Mouse (Mus musculus) adrenal gland, postnatal 4 days (tissue): ENCODE measurements around the gene Gtf3a. TPM values are rescaled to one million over a fixed set of nuclear protein-coding genes. Genes with fewer than 3 reads are reported as not detected.
A peak's percentile ranks its signal among the peaks of the same experiment; 100 is the strongest.

Experiments
- DNase-seq, 2 experiments: peaks; one replicate each; pipeline ENCODE4 v3.0.0; 2021 to 2022; ENCODE audit warnings: low spot score in 2 of 2, mixed read lengths in 2 of 2
- total RNA-seq, 2 experiments: library from RNA; stranded (reverse); gene quantifications; 2 replicates each; pipeline ENCODE4 v1.2.3; 2021

Gene Gtf3a
- total RNA-seq, 2 experiments from 2014 or later, result 40.7 to 45.2 TPM

DNA sequence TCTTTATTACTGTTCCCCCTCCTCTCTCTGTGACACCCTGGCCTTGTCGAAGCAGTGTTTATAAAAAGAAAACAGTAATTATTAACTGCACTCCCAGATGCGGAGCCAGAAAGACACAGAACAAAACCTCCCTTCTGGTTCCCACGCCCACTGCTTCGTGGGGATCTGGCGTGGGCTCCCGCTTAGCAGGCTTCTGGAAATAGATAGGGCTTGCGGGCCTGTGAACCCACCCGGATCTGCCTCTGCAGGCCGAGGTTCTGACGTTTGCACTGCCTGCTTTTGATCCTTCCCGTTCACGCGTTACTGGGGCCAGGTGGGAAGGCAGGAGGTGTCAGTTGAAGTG is 26.3 kb downstream of the Gtf3a start:
- DNase-seq, result no peak

DNA sequence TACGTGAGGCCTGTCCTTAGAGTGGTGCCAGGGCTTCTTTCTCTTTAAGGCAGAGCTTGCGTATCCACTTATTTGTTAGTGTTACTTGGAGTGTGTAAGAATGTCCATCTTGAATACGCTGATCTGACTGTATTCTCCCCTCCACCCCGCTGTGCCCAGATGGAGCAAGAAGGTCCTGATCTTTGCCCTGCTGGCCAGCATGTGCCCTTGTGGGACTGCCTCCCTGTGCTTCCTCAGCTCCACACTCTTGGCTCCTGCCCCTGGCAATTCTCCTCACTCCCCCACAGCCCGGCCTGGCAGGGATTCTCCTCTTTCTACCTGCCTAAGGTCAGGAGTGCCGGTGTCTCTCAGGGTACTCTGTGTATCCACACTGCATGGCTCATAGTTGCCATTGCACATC is 32.9 kb downstream of the Gtf3a start:
- DNase-seq, result no peak

DNA sequence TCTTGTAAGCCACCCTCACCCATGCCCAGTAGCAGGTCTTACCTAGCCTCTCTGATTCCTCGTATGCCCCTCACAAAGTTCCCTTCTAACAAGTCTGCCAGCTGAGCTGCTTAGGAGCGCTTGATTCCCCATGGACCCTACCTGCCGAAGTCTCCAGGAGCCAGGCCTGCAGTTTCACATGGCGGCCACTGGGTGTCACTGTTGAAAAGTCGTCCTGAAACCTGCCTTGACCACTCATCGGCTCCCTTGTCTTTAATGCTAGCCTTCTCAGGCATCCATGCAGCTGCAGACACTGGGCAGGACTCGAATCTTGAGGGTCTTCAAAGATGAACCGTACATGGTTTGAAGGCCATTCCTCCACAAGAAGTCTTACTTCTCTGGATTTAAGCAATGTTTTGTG is 34.8 kb downstream of the Gtf3a start:
- DNase-seq, result no peak

- DNase-seq, result no peak
These were observed 37.4 kb downstream of the Gtf3a start for GRCm38 (mm10) chr5:146985725-146986433.

DNA sequence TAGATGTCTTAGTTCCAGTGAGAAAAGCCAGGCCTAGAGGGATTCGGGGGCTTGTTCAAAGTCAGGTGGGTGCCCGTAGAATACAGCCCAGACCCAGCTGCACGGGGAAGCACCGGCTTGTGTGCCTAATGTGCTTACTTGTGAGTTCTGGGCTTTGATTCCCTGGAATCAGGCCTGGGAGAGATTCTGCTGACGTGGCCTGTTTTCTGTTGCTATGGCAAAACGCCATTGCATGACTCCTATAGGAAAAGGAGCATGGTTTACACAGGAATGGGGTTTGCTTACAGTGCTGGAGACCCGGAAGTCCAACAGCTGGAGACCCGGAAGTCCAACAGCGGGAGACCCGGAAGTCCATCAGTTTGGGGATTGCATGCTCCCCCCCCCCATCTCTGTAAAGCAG is 39.1 kb downstream of the Gtf3a start:
- DNase-seq, result no peak

DNA sequence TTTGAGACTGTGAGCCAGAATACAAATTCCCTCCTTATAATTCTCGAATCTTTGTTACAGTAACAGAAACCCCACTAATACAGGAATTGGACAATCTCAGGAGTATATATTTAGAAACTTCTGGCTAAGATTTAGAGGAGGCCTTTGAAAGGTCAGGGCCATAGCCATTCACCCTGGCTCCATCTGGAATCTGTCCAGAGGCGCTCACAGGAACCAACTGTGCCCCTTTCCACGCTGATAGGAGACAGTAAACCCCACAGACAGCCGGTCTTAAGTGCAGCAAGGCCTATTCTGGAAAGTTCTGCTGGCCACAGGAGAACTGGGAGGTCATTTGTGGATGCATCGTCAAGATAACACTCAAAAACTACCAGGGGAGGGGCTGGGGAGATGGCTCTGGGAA is 40.6 kb downstream of the Gtf3a start:
- DNase-seq, result peak; percentile 13 to 18

GRCm38 (mm10) chr5:146993509-146993908 is 45.1 kb downstream of the Gtf3a start:
- peak; percentile 12 to 32 for DNase-seq

DNA sequence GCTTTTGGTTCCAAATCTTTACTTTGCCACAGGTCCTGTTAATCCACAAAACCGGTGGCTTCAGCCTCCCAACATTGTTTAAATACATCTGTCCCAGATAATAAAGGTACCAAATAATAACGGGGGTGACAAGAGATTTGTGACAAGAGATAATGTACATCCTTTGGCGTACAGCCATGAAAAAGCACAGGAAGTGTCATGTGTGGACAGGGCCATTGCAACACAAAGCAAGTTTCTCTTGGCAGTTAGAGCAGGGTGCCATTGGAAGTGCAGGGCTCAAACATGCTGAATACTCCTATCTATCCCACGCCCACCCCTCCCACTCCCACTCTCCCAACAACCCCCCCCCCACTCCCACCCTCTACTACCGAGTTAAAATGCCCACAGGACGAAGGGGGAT is 46.5 kb downstream of the Gtf3a start:
- no peak for DNase-seq

DNA sequence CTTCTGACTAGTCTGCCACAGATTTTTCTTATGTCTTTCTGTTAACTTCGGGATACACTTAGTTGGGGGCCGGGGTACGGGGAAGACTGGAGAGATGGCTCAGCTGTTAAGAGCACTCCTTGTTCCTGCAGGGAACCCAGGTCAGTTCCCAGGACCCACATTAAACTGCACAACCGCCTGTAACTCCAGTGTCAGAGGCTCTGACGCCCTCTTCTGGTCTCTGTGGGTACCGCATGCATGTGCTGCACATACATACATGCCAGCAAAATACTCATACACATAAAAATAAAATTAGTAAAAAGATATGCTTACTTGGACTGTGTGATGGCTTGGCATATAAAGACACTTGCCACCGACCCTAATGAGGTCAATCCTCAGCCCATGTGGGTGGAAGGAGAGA is 48.4 kb downstream of the Gtf3a start:
- DNase-seq, result no peak

- no peak for DNase-seq
These were observed 50.3 kb downstream of the Gtf3a start for GRCm38 (mm10) chr5:146998802-146999201.

- DNase-seq, result no peak
These were observed 52.9 kb downstream of the Gtf3a start for GRCm38 (mm10) chr5:147001312-147001711.

DNA sequence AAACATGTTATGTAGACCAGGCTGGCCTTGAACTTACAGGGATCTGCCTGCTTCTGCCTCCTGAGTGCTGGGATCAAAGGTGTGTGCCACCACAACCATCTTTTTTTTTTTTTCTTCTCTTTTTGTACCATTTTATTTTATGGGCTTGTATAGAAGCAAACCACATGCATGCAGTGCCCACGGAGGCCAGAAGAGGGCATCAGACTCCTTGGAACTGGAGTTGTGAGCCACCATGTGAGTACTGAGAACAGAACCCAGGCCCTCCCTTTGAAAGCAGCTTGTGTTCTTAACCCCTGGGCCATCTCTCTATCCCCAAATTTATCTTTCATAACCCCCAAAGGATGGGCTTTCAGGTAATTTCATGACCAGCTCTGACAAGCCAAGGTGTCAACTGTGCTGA is 54.8 kb downstream of the Gtf3a start:
- DNase-seq, result no peak

Other genes starting within 250 kb of the Gtf3a start
- 10 to 100 TPM; 35.8 to 36.3 TPM for gene Usp12, start 153.7 kb upstream of the Gtf3a start, total RNA-seq
- gene Rpl21, start 115.8 kb upstream of the Gtf3a start, total RNA-seq, result 100 to 1,000 TPM; 378 to 411 TPM
- gene Rasl11a, start 103.6 kb upstream of the Gtf3a start, total RNA-seq, result 10 to 100 TPM in 1 of 2 experiments, 1 to 10 TPM in 1; 8.5 to 18.1 TPM
- 10 to 100 TPM; 26.2 to 27.9 TPM for gene Mtif3, start 15.1 kb downstream of the Gtf3a start, total RNA-seq
- 10 to 100 TPM; 19.1 to 19.8 TPM for gene Lnx2, start 127.9 kb downstream of the Gtf3a start, total RNA-seq
- 100 to 1,000 TPM; 131 to 133 TPM for gene Polr1d, start 128.4 kb downstream of the Gtf3a start, total RNA-seq
- gene Gsx1, start 240.0 kb downstream of the Gtf3a start, total RNA-seq, result not detected